Mouse (Mus musculus) small intestine, adult 2 months (tissue): ENCODE results near the gene Zkscan14.

Source experiments
- CTCF ChIP-seq: fragments of 200-500 bp; IDR thresholded peaks from 2 replicates; pipeline ENCODE4 v1.5.1; 2012; ENCODE audit warnings: low read depth, mild to moderate bottlenecking, control low read depth, inconsistent platforms, low read length, moderate library complexity, mixed read lengths; ENCODE audit not compliant: insufficient replicate concordance, insufficient read length; ENCODE audit errors: extremely low read depth
- POLR2A ChIP-seq: fragments of 200-500 bp; IDR thresholded peaks from 2 replicates; pipeline ENCODE4 v1.6.1; 2012; ENCODE audit warnings: low read depth, mild to moderate bottlenecking, control low read depth, inconsistent platforms, low read length, moderate library complexity

- no peak for TF ChIP-seq POLR2A
- no peak for TF ChIP-seq CTCF
Observed at GRCm38 (mm10) chr5:145226453-145226852, 24.8 kb upstream of the Zkscan14 start.
